Mouse (Mus musculus) lung, embryonic 16.5 days (tissue): ENCODE measurements around the gene Iqcf5. TPM values are rescaled to one million over a fixed set of nuclear protein-coding genes. Genes with fewer than 3 reads are reported as not detected.
A peak's percentile ranks its signal among the peaks of the same experiment; 100 is the strongest.
"Not testable (repeated sequence)": the region's sequence is repeated elsewhere in the genome, so short reads cannot be mapped to it uniquely, and the experiment has no call there.

Experiments
- ATAC-seq: fragments of 200-750 bp; cut with Nextera tagmentation; 2 replicates; pipeline ENCODE4 v1.8.0; 2017; ENCODE audit warnings: low read depth, mild to moderate bottlenecking, moderate library complexity
- H3K27ac ChIP-seq: fragments of 300-500 bp; sonication (generic); 2 replicates; pipeline ENCODE4 v1.5.1; 2014; ENCODE audit warnings: mild to moderate bottlenecking, control low read depth, low read length
- H3K27me3 ChIP-seq: fragments of 300-500 bp; sonication (generic); 2 replicates; pipeline ENCODE4 v1.6.1; 2014; ENCODE audit warnings: low read depth, low read length, mixed read lengths; ENCODE audit not compliant: control insufficient read depth, insufficient read depth
- H3K36me3 ChIP-seq: fragments of 300-500 bp; sonication (generic); 2 replicates; pipeline ENCODE4 v1.6.1; 2014; ENCODE audit warnings: low read length; ENCODE audit not compliant: control insufficient read depth, insufficient read depth
- H3K4me1 ChIP-seq: fragments of 300-500 bp; sonication (generic); replicated peaks from 2 replicates; pipeline ENCODE4 v1.6.1; 2014; ENCODE audit warnings: low read length, mixed read lengths; ENCODE audit not compliant: control insufficient read depth, insufficient read depth
- H3K4me2 ChIP-seq: fragments of 300-500 bp; sonication (generic); 2 replicates; pipeline ENCODE4 v1.6.1; 2014; ENCODE audit warnings: low read depth, low read length, control low read depth
- H3K4me3 ChIP-seq: fragments of 300-500 bp; sonication (generic); 2 replicates; pipeline ENCODE4 v1.5.1; 2014; ENCODE audit warnings: mild to moderate bottlenecking, low read length, control low read depth
- H3K9ac ChIP-seq: fragments of 300-500 bp; sonication (generic); 2 replicates; pipeline ENCODE4 v1.6.1; 2014; ENCODE audit warnings: low read length, control low read depth
- H3K9me3 ChIP-seq: fragments of 300-500 bp; sonication (generic); 2 replicates; pipeline ENCODE4 v1.6.1; 2016; ENCODE audit warnings: low read length; ENCODE audit not compliant: control insufficient read depth
- WGBS: fragments of 180-500 bp; shearing (Covaris S2); extraction: QIAGEN DNeasy Blood & Tissue Kit; methylation state at CpG from one replicate; pipeline ENCODE4 v1.1.7; 2014; 5-methylcytosine and 5-hydroxymethylcytosine counted together
- polyA plus RNA-seq: library from polyadenylated mRNA; unstranded; fragments of >200 nt; fragmentation: Nextera tagmentation; extraction: Ambion mirVana; gene quantifications from 2 replicates; pipeline ENCODE4 v1.2.1, GENCODE M21; 2015

Iqcf5 gene
- polyA plus RNA-seq, 1 experiment from 2014 or later: not detected

GRCm38 (mm10) chr9:106478101-106478500, 36.3 kb upstream of the Iqcf5 start:
- Histone ChIP-seq H3K36me3 (peaks cover 7% of the 10 kb centered on the region), H3K27me3 (no peaks in the 10 kb centered on the region), H3K4me1 (peaks cover 34% of the 10 kb centered on the region), H3K27ac (no peak overlapping the region), H3K4me3 (peak overlapping the region; percentile 83), H3K9me3 (no peaks in the 10 kb centered on the region), H3K4me2 (peak overlapping the region; percentile 91), H3K9ac (peak overlapping the region; percentile 72; the same call in 1 of the 2 replicates)
- 77% methylated on average over 9 of the region's 9 CpGs for WGBS
- ATAC-seq: no peak

- H3K36me3 ChIP-seq: peaks cover 13% of the 10 kb centered on the region
Observed at GRCm38 (mm10) chr9:106480541-106480940, 33.8 kb upstream of the Iqcf5 start.

GRCm38 (mm10) chr9:106481075-106481474, 33.3 kb upstream of the Iqcf5 start:
- H3K36me3 ChIP-seq: peaks cover 14% of the 10 kb centered on the region
- H3K9ac ChIP-seq: no peak overlapping the region
- no peak overlapping the region for H3K4me2 ChIP-seq
- H3K27me3 ChIP-seq: no peaks in the 10 kb centered on the region
- H3K4me1 ChIP-seq: peaks cover 13% of the 10 kb centered on the region
- H3K27ac ChIP-seq: no peak overlapping the region
- H3K4me3 ChIP-seq: no peak overlapping the region
- no peaks in the 10 kb centered on the region for H3K9me3 ChIP-seq
- ATAC-seq: no peak
- whole genome bisulfite sequencing: 91% methylated on average over 15 of the region's 15 CpGs

More at GRCm38 (mm10) chr9:106480541-106480940, 33.8 kb upstream of the Iqcf5 start:
- 89% methylated on average over 7 of the region's 7 CpGs for WGBS
- Histone ChIP-seq H3K4me2 (no peak overlapping the region), H3K27me3 (no peaks in the 10 kb centered on the region), H3K27ac (no peak overlapping the region), H3K9me3 (no peaks in the 10 kb centered on the region), H3K4me3 (no peak overlapping the region), H3K9ac (no peak overlapping the region), H3K4me1 (peaks cover 19% of the 10 kb centered on the region)
- no peak for ATAC-seq

- Histone ChIP-seq H3K36me3 (peaks cover 17% of the 10 kb centered on the region), H3K4me2 (no peak overlapping the region)
Observed at GRCm38 (mm10) chr9:106481676-106482075, 32.7 kb upstream of the Iqcf5 start.

GRCm38 (mm10) chr9:106482578-106483115, 31.7 kb upstream of the Iqcf5 start:
- no peak for ATAC-seq
- Histone ChIP-seq H3K4me2 (no peak overlapping the region), H3K36me3 (peaks cover 17% of the 10 kb centered on the region), H3K9me3 (no peaks in the 10 kb centered on the region), H3K27ac (no peak overlapping the region), H3K4me1 (peaks cover 7% of the 10 kb centered on the region), H3K27me3 (no peaks in the 10 kb centered on the region), H3K4me3 (no peak overlapping the region), H3K9ac (no peak overlapping the region)
- whole genome bisulfite sequencing: 86% methylated on average over 17 of the region's 17 CpGs

More at GRCm38 (mm10) chr9:106481676-106482075, 32.7 kb upstream of the Iqcf5 start:
- Histone ChIP-seq H3K27ac (no peak overlapping the region), H3K27me3 (no peaks in the 10 kb centered on the region), H3K4me1 (peaks cover 7% of the 10 kb centered on the region), H3K9ac (no peak overlapping the region), H3K4me3 (no peak overlapping the region), H3K9me3 (no peaks in the 10 kb centered on the region)
- 88% methylated on average over 13 of the region's 13 CpGs for WGBS
- ATAC-seq: no peak

DNA sequence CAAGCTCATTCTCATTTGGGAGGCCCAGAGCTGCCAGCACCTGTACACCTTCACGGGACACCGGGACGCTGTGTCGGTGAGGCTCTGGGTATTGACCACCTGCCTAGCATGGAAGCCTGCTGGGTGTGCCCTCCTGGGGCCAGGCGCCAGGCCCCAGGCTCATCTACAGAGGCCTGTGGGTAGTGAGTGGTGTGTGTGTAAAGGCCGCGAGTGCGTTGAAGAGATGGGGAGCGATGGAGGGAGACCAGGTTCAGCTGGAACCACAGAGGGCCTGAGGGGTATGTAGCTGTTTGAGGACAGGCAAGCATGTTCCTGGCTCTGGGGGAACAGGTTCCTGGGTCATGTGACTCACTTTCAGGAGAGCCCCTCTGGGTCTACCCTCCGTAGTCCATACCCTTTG, 31.2 kb upstream of the Iqcf5 start:
- Histone ChIP-seq H3K9ac (no peak overlapping the region), H3K27me3 (no peaks in the 10 kb centered on the region), H3K4me2 (no peak overlapping the region), H3K36me3 (peaks cover 17% of the 10 kb centered on the region), H3K4me3 (no peak overlapping the region), H3K27ac (no peak overlapping the region), H3K4me1 (peaks cover 3% of the 10 kb centered on the region), H3K9me3 (no peaks in the 10 kb centered on the region)
- WGBS: 96% methylated on average over 10 of the region's 10 CpGs
- no peak for ATAC-seq

- H3K36me3 ChIP-seq: peaks cover 17% of the 10 kb centered on the region
- no peak overlapping the region for H3K27ac ChIP-seq
- no peaks in the 10 kb centered on the region for H3K9me3 ChIP-seq
- no peak for ATAC-seq
- H3K4me2 ChIP-seq: no peak overlapping the region
- no peak overlapping the region for H3K9ac ChIP-seq
- WGBS: 88% methylated on average over 17 of the region's 17 CpGs
- H3K4me3 ChIP-seq: no peak overlapping the region
- no peaks in the 10 kb centered on the region for H3K27me3 ChIP-seq
- H3K4me1 ChIP-seq: no peaks in the 10 kb centered on the region
Observed at GRCm38 (mm10) chr9:106483606-106484005, 30.8 kb upstream of the Iqcf5 start.

- no peak overlapping the region for H3K27ac ChIP-seq
- no peak for ATAC-seq
- H3K9me3 ChIP-seq: no peaks in the 10 kb centered on the region
- no peaks in the 10 kb centered on the region for H3K27me3 ChIP-seq
- H3K4me1 ChIP-seq: no peaks in the 10 kb centered on the region
- H3K4me2 ChIP-seq: no peak overlapping the region
- WGBS: 85% methylated on average over 10 of the region's 10 CpGs
- peaks cover 17% of the 10 kb centered on the region for H3K36me3 ChIP-seq
- H3K9ac ChIP-seq: no peak overlapping the region
- H3K4me3 ChIP-seq: no peak overlapping the region
Observed at GRCm38 (mm10) chr9:106485076-106485475, 29.3 kb upstream of the Iqcf5 start.

DNA sequence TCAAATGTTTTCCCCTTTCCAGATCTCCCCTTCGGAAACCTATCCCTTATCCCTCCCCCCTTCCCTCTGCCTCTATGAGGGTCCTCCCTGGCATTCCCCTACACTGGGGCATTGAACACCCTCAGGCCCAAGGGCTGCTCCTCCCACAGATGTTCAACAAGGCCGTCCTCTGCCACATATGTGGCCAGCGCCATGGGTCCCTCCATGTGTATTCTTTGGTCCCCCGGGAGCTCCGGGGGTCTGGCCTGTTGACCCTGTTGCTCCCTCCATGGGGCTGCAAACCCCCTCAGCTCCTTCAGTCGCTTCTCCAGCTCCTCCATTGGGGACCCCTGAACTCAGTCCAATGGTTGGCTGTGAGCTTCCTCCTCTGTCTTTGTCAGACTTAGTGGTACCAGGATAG, 26.8 kb upstream of the Iqcf5 start:
- H3K9me3 ChIP-seq, H3K4me3 ChIP-seq, H3K4me2 ChIP-seq, H3K27me3 ChIP-seq, H3K4me1 ChIP-seq, H3K9ac ChIP-seq, H3K27ac ChIP-seq, ATAC-seq: not testable (repeated sequence)
- peaks cover 13% of the 10 kb centered on the region for H3K36me3 ChIP-seq
- WGBS: 83% methylated on average over 6 of the region's 6 CpGs

GRCm38 (mm10) chr9:106499667-106500066, 14.7 kb upstream of the Iqcf5 start, which contains the start of gene Iqcf1:
TSS of gene Iqcf1 (plus strand) at chr9:106499967.
- 84% methylated on average over 6 of the region's 6 CpGs for WGBS
- no peaks in the 10 kb centered on the region for H3K27me3 ChIP-seq
- no peak within 1 kb of the TSS for H3K4me3 ChIP-seq
- H3K36me3 ChIP-seq: no peaks in the 10 kb centered on the region
- no peak within 1 kb of the TSS for H3K9ac ChIP-seq
- no peak within 1 kb of the TSS for H3K27ac ChIP-seq
- no peak for ATAC-seq
- H3K4me2 ChIP-seq: no peak within 1 kb of the TSS
- no peaks in the 10 kb centered on the region for H3K4me1 ChIP-seq
- H3K9me3 ChIP-seq: no peaks in the 10 kb centered on the region
